Mouse (Mus musculus) layer of hippocampus, postnatal 14 days (tissue): Measurements from ENCODE around the gene Lmx1b. TPM values are rescaled to one million over a fixed set of nuclear protein-coding genes. Genes with fewer than 3 reads are reported as not detected.
A peak's percentile ranks its signal among the peaks of the same experiment; 100 is the strongest.

Source experiments
- DNase-seq, 2 experiments: peaks; one replicate each; pipeline ENCODE4 v3.0.0; 2021 to 2022; ENCODE audit warnings: low spot score in 2 of 2, mixed read lengths in 1 of 2
- total RNA-seq, 2 experiments: library from RNA; stranded (reverse); gene quantifications; 2 replicates each; pipeline ENCODE4 v1.2.3; 2021

The Lmx1b gene
- total RNA-seq, 2 experiments from 2014 or later = 0.17 to 0.28 TPM

DNA sequence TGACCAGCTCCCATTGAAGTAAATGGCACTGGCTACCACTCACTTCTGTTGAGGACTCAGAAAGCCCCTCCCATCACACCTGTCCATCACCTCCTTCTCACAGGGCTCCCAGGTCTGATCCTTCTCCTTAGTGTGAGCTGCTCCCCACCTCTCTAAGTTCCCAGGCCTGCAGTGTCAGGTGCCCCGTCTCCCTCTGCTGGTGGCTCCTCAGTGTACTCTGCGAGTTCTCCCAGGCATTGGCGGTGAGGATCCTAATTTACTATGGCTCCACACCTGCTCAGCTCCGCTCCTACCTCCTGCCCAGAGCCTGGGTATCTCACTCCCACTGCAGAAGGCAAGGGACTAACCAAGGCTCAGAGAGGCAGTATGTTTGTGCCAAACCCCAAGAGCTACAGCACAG lies 57.0 kb downstream of the Lmx1b start:
- DNase-seq = no peak

- DNase-seq = no peak
Measured at GRCm38 (mm10) chr2:33582457-33583060, 57.8 kb downstream of the Lmx1b start.

GRCm38 (mm10) chr2:33581866-33582265 lies 58.4 kb downstream of the Lmx1b start:
- no peak for DNase-seq

GRCm38 (mm10) chr2:33581449-33581777 lies 58.9 kb downstream of the Lmx1b start:
- DNase-seq = no peak

DNA sequence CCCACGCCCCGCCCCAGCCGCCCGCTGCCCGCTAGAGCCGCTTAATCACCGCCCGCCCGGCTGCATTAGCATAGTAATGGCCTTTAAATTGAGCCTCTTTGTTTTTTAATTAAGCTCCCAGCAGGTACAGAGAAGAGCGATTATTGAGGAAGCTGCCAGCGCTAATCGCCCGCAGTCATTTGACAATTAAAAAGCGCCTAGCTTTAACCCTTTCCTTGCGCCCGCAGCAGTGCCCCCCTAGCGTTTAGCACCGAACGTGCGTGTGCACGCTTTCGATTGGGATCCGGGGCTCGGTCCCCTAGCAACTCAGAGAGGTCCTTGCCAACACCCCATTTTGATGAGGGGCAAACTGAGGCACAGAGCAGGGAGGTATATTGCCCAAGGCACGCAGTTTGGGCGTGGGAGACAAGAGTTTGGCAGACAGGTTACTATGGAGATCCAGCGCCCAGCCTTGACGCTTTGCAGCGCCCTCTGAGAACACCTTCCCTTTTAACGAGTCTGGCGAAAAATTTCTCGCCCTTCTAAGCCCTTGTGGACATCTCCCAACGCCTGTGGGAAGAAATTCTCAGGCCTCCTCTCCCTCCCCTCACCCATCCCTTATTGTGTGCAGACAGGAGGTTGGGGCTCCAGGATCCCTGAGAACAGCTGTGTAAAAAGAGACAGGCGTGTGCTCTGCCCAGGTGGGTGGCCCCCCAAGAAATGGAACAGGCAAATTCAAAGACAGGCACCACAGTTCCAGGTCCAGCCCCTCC lies 59.4 kb downstream of the Lmx1b start:
- DNase-seq = peak in 1 of 2 experiments; percentile 30

DNA sequence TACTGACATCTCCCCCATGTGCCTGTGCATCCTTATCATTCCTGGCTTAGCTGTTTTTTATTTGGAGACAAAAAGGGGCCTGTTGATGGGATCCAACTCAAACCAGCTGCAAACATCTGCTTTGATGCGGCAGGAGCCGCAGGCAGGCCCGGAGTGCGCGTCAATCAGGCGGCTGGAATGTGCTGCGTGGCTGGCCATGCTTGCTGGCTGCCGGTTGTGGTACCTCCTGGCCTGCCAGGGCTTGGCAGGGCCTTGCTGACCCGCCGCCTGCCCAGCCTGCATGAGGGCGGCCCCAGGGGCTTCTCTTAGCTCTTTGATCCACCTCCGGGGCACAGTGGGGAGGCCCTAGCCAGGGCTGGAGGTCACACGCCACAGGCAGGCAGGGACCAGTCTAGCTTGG lies 64.9 kb downstream of the Lmx1b start:
- DNase-seq = no peak

GRCm38 (mm10) chr2:33573075-33573474 lies 67.2 kb downstream of the Lmx1b start:
- no peak for DNase-seq

- DNase-seq = peak in 1 of 2 experiments; percentile 37
Measured at GRCm38 (mm10) chr2:33571219-33571824, 69.0 kb downstream of the Lmx1b start.

- no peak for DNase-seq
Measured at GRCm38 (mm10) chr2:33569698-33570097, 70.6 kb downstream of the Lmx1b start.

- no peak for DNase-seq
Measured at GRCm38 (mm10) chr2:33569240-33569639, 71.1 kb downstream of the Lmx1b start.

DNA sequence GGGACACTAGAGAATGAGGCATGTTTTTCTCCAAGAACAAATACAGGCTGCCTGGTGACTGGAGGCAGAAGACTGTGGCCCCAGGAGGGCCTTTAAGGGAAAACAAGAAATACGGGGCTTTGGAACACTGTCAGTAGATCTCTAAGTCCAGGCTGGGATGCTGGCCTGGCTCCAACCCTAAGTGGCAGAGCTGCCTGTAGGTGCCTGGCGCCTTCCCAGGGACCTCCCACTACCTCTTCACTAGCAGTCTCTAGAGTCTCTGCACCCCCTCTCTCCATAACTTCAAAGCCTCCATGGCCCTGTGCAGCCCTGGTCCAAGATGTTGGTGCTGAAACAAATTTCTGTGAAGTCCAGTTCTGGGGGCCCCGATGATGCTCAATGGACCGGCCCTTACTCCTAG lies 74.4 kb downstream of the Lmx1b start:
- DNase-seq = no peak

DNA sequence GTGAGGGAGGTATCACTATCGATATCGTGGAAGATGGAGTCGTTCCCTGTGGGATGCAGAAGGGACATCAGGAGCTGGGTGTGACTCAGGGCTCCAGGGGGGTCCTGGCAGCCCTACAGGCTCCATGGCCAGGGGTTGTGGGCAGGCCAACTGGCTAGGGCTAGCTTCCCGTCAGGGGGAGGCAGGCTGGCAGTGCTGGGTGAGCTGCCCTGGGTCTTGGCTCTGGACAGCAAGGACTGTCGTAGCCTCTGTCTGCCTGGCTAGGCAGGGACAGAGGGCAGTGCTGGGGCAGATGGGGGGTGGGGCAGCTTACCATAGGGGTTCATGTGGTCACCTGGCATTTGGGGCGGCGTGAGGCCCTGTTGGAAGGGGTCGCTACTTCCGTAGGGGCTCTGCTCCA lies 75.6 kb downstream of the Lmx1b start:
- DNase-seq = no peak

DNA sequence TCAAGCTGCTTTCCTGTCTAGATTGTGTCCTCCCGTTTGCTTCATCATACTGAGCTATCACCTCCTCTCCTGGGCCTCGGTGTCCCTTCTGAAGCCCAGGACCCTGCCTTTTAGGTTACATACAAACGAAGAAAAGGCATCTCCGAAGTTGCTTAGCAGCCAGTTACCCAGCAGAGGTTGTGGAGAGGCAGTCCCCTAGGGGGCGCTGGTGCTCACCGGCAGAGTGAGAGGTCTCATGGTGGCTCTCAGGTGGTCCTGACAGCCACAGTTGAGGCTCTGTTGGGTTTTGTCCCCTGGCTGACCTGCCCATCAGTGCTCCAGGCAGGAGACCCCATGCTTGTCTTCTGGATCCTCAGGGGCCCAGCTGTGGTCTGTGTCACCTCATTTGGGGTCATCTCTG lies 80.6 kb downstream of the Lmx1b start:
- peak; percentile 56 to 71 for DNase-seq

DNA sequence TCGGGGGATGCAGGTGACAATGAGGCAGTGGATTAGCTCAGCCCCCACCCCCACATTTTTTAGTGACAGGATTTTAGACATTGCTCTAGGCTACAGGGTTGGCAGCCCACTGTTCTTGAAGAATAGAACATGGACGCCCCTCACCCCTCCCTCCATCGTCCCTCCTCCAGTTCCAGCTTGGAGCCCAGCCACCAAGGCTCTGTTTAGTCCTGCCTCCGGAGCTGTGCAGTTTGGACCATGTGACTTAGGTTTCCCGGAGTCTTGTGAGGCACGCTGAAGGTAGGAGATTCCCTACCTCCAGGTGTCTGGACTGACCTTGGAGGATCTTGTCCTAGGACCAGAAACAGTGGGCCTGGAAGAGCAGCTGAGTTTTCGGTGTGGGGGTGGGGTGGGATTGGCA lies 81.0 kb downstream of the Lmx1b start:
- DNase-seq = no peak

DNA sequence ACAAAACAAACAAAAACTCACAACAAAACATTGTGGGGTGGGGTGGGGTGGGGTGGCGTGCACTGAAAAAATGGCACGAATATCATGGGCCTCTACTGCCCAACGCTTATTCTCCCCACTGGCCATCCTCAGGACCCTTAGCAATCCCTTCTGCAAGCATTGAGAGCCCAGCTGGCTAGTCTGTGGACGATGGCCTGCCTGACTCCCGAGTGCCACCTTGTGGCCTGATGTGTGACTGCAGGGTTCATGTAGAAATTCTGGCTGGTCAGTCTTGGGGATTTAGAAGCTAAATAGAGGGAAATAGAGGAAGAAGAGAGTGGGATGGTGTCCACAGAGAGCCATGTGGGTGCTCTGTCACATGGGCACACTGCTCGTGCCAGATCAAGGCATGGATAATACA lies 82.1 kb downstream of the Lmx1b start:
- DNase-seq = peak; percentile 71 to 80

- DNase-seq = no peak
Measured at GRCm38 (mm10) chr2:33555573-33555972, 84.7 kb downstream of the Lmx1b start.

DNA sequence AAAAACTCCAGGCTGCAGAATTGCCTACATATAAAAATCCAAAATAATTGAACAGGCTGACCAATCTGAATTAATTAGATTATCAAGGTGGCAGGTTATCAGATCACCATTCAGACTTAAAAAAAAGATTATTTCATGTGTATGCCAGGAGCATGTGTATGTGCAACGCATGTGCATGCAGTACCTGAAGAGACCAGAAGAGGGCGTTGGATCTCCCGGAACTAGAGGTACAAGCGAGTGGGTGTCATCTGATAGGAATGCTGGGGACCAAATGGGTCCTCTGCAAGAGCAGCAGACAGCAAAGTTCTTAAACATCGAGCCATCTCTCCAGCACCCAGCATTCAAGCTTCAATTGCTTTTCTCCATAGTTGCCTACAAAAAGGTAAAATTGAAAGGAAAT lies 87.6 kb downstream of the Lmx1b start:
- peak in 1 of 2 experiments; percentile 1 for DNase-seq

DNA sequence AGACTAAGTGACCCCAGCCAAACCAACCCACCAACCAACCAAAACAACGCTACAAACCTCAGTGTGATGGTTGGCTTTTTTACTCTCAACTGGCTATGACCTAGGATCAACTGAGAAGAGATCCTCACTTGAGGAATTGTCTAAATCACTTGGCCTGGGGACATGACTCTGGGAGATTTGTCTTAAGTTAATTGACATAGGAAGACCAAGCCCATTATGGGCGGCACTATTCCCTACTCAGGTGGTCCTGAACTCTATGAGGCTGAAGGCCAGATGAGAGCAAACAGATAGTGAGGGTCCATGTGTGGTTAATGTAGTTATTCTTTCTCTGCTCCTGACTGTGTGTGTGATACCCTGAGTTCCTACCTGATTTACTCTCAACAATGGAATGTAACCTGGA lies 92.7 kb downstream of the Lmx1b start:
- no peak for DNase-seq

DNA sequence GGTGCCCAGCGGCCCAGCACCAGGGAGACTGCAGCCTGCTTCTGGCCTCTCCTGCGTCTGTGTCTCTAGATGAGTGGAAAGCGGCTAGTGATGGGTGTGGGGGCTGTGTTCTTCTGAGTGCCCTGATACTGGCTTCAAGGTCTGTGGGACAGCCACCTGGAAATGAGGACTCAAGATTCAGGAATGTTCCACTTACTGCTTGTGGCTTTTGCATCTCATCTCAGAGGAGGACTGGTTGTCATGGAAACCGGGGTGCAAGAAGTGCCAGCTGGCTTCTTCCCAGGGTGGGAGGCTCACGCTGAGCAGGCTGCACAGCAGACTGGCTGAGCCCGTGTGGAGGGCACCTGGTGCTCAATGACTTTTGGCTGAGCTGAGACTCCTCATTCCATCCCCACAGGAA lies 93.4 kb downstream of the Lmx1b start:
- DNase-seq = peak; percentile 93 to 96

GRCm38 (mm10) chr2:33546051-33546450 lies 94.3 kb downstream of the Lmx1b start:
- DNase-seq = peak in 1 of 2 experiments; percentile 12

GRCm38 (mm10) chr2:33544781-33545566 lies 95.3 kb downstream of the Lmx1b start:
- DNase-seq = peak in 1 of 2 experiments; percentile 7
